Mouse (Mus musculus) mouse embryonic stem cell (cell line): ENCODE data around the gene Olfr781.
"Not testable (repeated sequence)": the region's sequence is repeated elsewhere in the genome, so short reads cannot be mapped to it uniquely, and the experiment has no call there.

ENCODE experiments used
- in situ Hi-C, 2 experiments: fragments of 300-500 bp; cut with MboI; formaldehyde crosslinking; loops; 1 replicate in 1 of 2; 3 replicates in 1 of 2; pipeline ENCODE4 v1.14.3; 2019 to 2020; ENCODE audit warnings: low sequenced_read_pairs in 2 of 2, low pct_unique_long_range_greater_than_20kb in 1 of 2, mixed read lengths in 1 of 2; ENCODE audit not compliant: unreplicated experiment in 1 of 2

Gene Olfr781

GRCm38 (mm10) chr10:129328554-129328953 lies at the start of gene Olfr781:
Olfr781 (plus strand) TSS chr10:129328854.
- in situ Hi-C loops, result no loop called here

GRCm38 (mm10) chr10:129312973-129313372 lies 15.7 kb upstream of the Olfr781 start:
- in situ Hi-C loops, result not testable (repeated sequence)

GRCm38 (mm10) chr10:129313521-129313920 lies 15.1 kb upstream of the Olfr781 start:
- in situ Hi-C loops, result not testable (repeated sequence)

- in situ Hi-C loops, result no loop called here
These were observed 10.8 kb upstream of the Olfr781 start, which contains the start of gene Olfr780 for GRCm38 (mm10) chr10:129317817-129318216. Olfr780 (plus strand) TSS chr10:129318117.

- in situ Hi-C loops, result no loop called here
These were observed 19.9 kb downstream of the Olfr781 start, which contains the start of gene Olfr782 for GRCm38 (mm10) chr10:129348550-129348949. Olfr782 (plus strand) TSS chr10:129348850.

GRCm38 (mm10) chr10:129352475-129352874 lies 23.8 kb downstream of the Olfr781 start:
- in situ Hi-C loops, result not testable (repeated sequence)

- in situ Hi-C loops, result not testable (repeated sequence)
These were observed 27.8 kb downstream of the Olfr781 start for GRCm38 (mm10) chr10:129356496-129356895.

- in situ Hi-C loops, result no loop called here
These were observed 28.7 kb downstream of the Olfr781 start for GRCm38 (mm10) chr10:129357307-129357706.

- in situ Hi-C loops, result not testable (repeated sequence)
These were observed 45.4 kb downstream of the Olfr781 start for GRCm38 (mm10) chr10:129374051-129374450.
